1 mouse cellular context compared by ENCODE assay signal in the genomic region with DNA sequence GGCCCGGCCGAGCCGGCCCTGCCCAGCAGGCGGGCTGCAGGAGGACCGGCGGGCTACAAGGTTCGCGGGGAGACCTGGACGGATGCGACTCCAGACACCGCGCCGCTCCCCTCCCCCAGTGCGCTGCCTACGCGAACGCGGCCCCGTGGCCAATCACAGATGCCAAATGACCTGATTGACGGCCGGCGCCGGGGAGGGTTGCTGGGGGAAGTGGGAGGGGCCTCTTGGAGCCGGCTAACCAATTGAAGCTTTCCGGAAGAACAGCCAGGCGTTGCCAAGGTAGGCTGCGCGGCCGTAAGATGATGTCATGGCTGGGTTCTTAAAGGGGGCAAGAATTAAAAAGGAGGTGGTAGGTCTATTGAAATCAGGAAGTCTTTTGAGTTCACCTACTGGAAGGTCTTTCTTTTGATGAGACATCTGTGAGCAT.
A peak's percentile ranks its signal among the peaks of the same experiment; 100 is the strongest.
TF ChIP-seq lines count a peak whose summit lies in the region.

TSS of gene 4933424G06Rik (plus strand) at position 296 of the 427 bp plus-strand sequence.

TF ChIP-seq in CH12.LX, 34 proteins besides CTCF, POLR2A, EP300 and RAD21 (continued from another document):
- TF ChIP-seq MEF2A (IDR thresholded peaks at IDR 0.05; ENCODE audit: borderline replicate concordance, low read depth, low read length) (peak; percentile 62; the same call in 1 of the 2 replicates), MAX (IDR thresholded peaks at IDR 0.05; ENCODE audit: low read length) (peak; percentile 34; the same call in 1 of the 2 replicates), SIN3A (IDR thresholded peaks at IDR 0.05; ENCODE audit: low read length) (peak; percentile 86), POLR2AphosphoS2 (IDR thresholded peaks at IDR 0.05; ENCODE audit: low read depth, low read length) (peak; percentile 68; the same call in 1 of the 2 replicates), JUND (conservative IDR thresholded peaks at IDR 0.05; ENCODE audit: low read depth, low read length) (peak; percentile 92), HCFC1 (IDR thresholded peaks at IDR 0.05; ENCODE audit: low read depth, low read length) (peak; percentile 78), MAFK (IDR thresholded peaks at IDR 0.05; ENCODE audit: insufficient replicate concordance, low read length) (no peak), MXI1 (IDR thresholded peaks at IDR 0.05; ENCODE audit: low read depth, low read length) (peak; percentile 88), IRF4 (IDR thresholded peaks at IDR 0.05; ENCODE audit: low read depth, low read length) (peak; percentile 59), MAZ (IDR thresholded peaks at IDR 0.05; ENCODE audit: low read depth, low read length) (peak; percentile 94), NELFE (IDR thresholded peaks at IDR 0.05; ENCODE audit: low read depth, low read length) (peak; percentile 79), ELF1 (IDR thresholded peaks at IDR 0.05; ENCODE audit: low read depth, low read length) (peak; percentile 90), NRF1 (IDR thresholded peaks at IDR 0.05; ENCODE audit: low read depth, low read length) (peak; percentile 54), KAT2A (IDR thresholded peaks at IDR 0.05; ENCODE audit: insufficient replicate concordance, low read length) (0 out of 2 replicates have a peak, but pooled peaks have one; percentile 32), PAX5 (IDR thresholded peaks at IDR 0.05; ENCODE audit: low read length) (no peak), SMC3 (IDR thresholded peaks at IDR 0.05; ENCODE audit: low read depth, low read length) (no peak), E2F4 (IDR thresholded peaks at IDR 0.05; ENCODE audit: insufficient replicate concordance, low read depth, low read length) (0 out of 2 replicates have a peak, but pooled peaks have one; percentile 12)
